Mouse (Mus musculus) heart, adult 2 months (tissue): ENCODE data around the gene Glis3. TPM values are rescaled to one million over a fixed set of nuclear protein-coding genes. Genes with fewer than 3 reads are reported as not detected.

Experiments used
- DNase-seq, 2 experiments: peaks; one replicate each; pipeline ENCODE4 v3.0.0; 2021
- H3K27ac ChIP-seq: fragments of 200-600 bp; 2 replicates; pipeline ENCODE4 v1.8.1; 2022
- H3K27me3 ChIP-seq: fragments of 200-500 bp; 2 replicates; pipeline ENCODE4 v1.6.1; 2012; ENCODE audit warnings: mild to moderate bottlenecking, low read length, inconsistent platforms, mixed read lengths; ENCODE audit not compliant: control insufficient read depth, insufficient read depth
- H3K36me3 ChIP-seq: fragments of 200-500 bp; 2 replicates; pipeline ENCODE4 v1.6.1; 2012; ENCODE audit warnings: low read length, inconsistent platforms; ENCODE audit not compliant: control insufficient read depth, insufficient read depth
- H3K4me1 ChIP-seq: fragments of 200-500 bp; 2 replicates; pipeline ENCODE4 v1.6.1; 2011; ENCODE audit warnings: low read length; ENCODE audit not compliant: control insufficient read depth, insufficient read depth
- H3K4me3 ChIP-seq: fragments of 200-600 bp; 2 replicates; pipeline ENCODE4 v1.8.1; 2022
- H3K79me2 ChIP-seq: fragments of 200-500 bp; replicated peaks from 2 replicates; pipeline ENCODE4 v1.6.1; 2012; ENCODE audit warnings: mild to moderate bottlenecking, inconsistent platforms, low read length, moderate library complexity, mixed read lengths; ENCODE audit not compliant: control insufficient read depth, insufficient read depth
- H3K9ac ChIP-seq: fragments of 200-500 bp; 2 replicates; pipeline ENCODE4 v1.6.1; 2012; ENCODE audit warnings: low read depth, mild to moderate bottlenecking, control low read depth, inconsistent platforms, low read length, mixed read lengths
- CTCF ChIP-seq: fragments of 200-600 bp; IDR thresholded peaks from 2 replicates; pipeline ENCODE4 v1.8.1; 2022; ENCODE audit warnings: antibody characterized with exemption, mild to moderate bottlenecking, moderate library complexity
- EP300 ChIP-seq: fragments of 200-500 bp; IDR thresholded peaks from 2 replicates; pipeline ENCODE4 v1.6.1; 2011; ENCODE audit warnings: low read depth, low read length, control low read depth; ENCODE audit not compliant: insufficient read depth
- POLR2A ChIP-seq: fragments of 200-500 bp; IDR thresholded peaks from 2 replicates; pipeline ENCODE4 v1.6.1; 2011; ENCODE audit warnings: mild to moderate bottlenecking, low read depth, low read length, control low read depth; ENCODE audit not compliant: insufficient read depth
- WGBS: fragments of 180-500 bp; shearing (Covaris S2); methylation state at CpG from one replicate; pipeline ENCODE4 v1.1.7; 2018; 5-methylcytosine and 5-hydroxymethylcytosine counted together
- intact Hi-C: fragments of 180-260 bp; cut with DNase I; formaldehyde crosslinking; loops from one replicate; pipeline ENCODE4 v1.15.1; 2025
- polyA plus RNA-seq: library from polyadenylated mRNA; depleted of rRNA; stranded (reverse); fragments of >200 nt; gene quantifications from 2 replicates; pipeline ENCODE4 v1.2.3, GENCODE M21; 2012
- total RNA-seq, 2 experiments: library from RNA; stranded (reverse); gene quantifications; 2 replicates each; pipeline ENCODE4 v1.2.3; 2021

Glis3 gene
- total and polyA plus RNA-seq, 3 experiments = 0.55 to 1.3 (median 1.1) TPM

DNA sequence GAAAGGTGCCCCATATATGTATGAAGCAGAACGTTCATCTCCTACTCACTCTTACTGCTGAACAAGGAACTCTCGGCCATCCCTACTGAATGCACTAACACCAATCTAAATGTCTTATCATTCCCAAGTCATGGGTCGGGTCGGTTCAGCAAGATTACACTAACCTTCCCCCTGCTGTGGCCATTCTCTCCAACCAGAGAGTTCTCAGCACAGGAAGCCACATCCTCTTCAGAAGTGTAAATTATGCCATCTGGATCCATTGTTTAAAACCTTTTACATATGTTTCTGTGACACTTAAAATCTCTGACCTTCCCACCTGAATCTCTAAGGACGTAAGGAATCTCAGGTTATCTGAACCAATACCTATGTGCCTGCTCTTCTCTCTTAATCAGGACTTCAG lies 29.0 kb downstream of the Glis3 start:
- Histone ChIP-seq H3K9ac (no peak overlapping the region), H3K36me3 (no peaks in the 10 kb centered on the region), H3K27ac (no peak overlapping the region), H3K79me2 (no peaks in the 10 kb centered on the region), H3K27me3 (no peaks in the 10 kb centered on the region), H3K4me3 (no peak overlapping the region), H3K4me1 (no peaks in the 10 kb centered on the region)
- 74% methylated on average over 5 of the region's 5 CpGs for WGBS
- TF ChIP-seq POLR2A (no peak), CTCF (no peak), EP300 (no peak)
- intact Hi-C loops = no loop called here
- no peak for DNase-seq

GRCm38 (mm10) chr19:28649489-28649888 lies 30.4 kb downstream of the Glis3 start:
- 73% methylated on average over 5 of the region's 5 CpGs for WGBS
- no peak overlapping the region for H3K4me3 ChIP-seq
- H3K27ac ChIP-seq = no peak overlapping the region
- no peak for DNase-seq
- intact Hi-C loops = no loop called here
- TF ChIP-seq POLR2A = no peak
- TF ChIP-seq CTCF = no peak
- no peak for TF ChIP-seq EP300
- no peaks in the 10 kb centered on the region for H3K4me1 ChIP-seq
- no peaks in the 10 kb centered on the region for H3K79me2 ChIP-seq
- no peaks in the 10 kb centered on the region for H3K36me3 ChIP-seq
- no peak overlapping the region for H3K9ac ChIP-seq
- H3K27me3 ChIP-seq = no peaks in the 10 kb centered on the region

GRCm38 (mm10) chr19:28648881-28649280 lies 31.0 kb downstream of the Glis3 start:
- H3K27me3 ChIP-seq = no peaks in the 10 kb centered on the region
- H3K9ac ChIP-seq = no peak overlapping the region
- H3K36me3 ChIP-seq = no peaks in the 10 kb centered on the region
- no peaks in the 10 kb centered on the region for H3K79me2 ChIP-seq
- DNase-seq = no peak
- intact Hi-C loops = no loop called here
- H3K4me1 ChIP-seq = no peaks in the 10 kb centered on the region
- no peak overlapping the region for H3K4me3 ChIP-seq
- TF ChIP-seq EP300 (no peak), POLR2A (no peak), CTCF (no peak)
- no peak overlapping the region for H3K27ac ChIP-seq
- WGBS = 71% methylated on average over 4 of the region's 4 CpGs

GRCm38 (mm10) chr19:28647424-28647823 lies 32.5 kb downstream of the Glis3 start:
- Histone ChIP-seq H3K27ac (no peak overlapping the region), H3K4me1 (no peaks in the 10 kb centered on the region), H3K27me3 (no peaks in the 10 kb centered on the region), H3K9ac (no peak overlapping the region), H3K36me3 (no peaks in the 10 kb centered on the region), H3K79me2 (no peaks in the 10 kb centered on the region), H3K4me3 (no peak overlapping the region)
- TF ChIP-seq CTCF (no peak), POLR2A (no peak), EP300 (no peak)
- DNase-seq = no peak
- 87% methylated on average over 6 of the region's 6 CpGs for WGBS
- intact Hi-C loops = no loop called here

- WGBS = 57% methylated on average over 4 of the region's 4 CpGs
These were observed 33.6 kb downstream of the Glis3 start for GRCm38 (mm10) chr19:28646286-28646685.

DNA sequence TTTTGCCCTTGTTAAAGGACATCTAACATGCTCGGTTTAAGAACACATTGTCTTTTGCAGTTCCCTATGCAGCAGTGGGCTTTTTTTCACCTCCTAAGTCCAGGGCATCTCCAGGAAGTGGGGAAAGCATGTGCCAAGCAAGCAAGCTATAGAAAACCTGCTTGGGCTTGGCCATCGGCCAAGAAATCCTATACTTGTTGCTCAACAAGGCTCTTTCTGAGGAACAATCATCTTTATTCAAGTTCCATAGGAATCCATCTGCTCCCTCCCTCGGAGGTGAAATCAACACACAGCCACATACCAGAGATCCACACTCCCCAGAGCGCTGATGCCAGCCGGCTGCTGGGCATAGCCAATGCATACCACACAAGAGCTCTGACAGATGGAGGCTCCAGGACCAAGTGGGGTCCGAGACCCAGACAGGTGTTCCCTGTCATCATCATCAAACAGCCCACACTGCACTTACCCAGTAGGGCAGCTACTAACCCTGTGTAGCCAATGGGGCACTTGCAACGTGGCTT lies 39.0 kb downstream of the Glis3 start:
- Histone ChIP-seq H3K27ac (no peak overlapping the region), H3K27me3 (no peaks in the 10 kb centered on the region), H3K36me3 (no peaks in the 10 kb centered on the region), H3K4me3 (no peak overlapping the region), H3K9ac (no peak overlapping the region), H3K79me2 (no peaks in the 10 kb centered on the region), H3K4me1 (no peaks in the 10 kb centered on the region)
- WGBS = 57% methylated on average over 7 of the region's 7 CpGs
- intact Hi-C loops = no loop called here
- no peak for DNase-seq
- TF ChIP-seq CTCF = no peak
- TF ChIP-seq POLR2A = no peak
- TF ChIP-seq EP300 = no peak

More at GRCm38 (mm10) chr19:28646286-28646685, 33.6 kb downstream of the Glis3 start:
- Histone ChIP-seq H3K4me1 (no peaks in the 10 kb centered on the region), H3K79me2 (no peaks in the 10 kb centered on the region), H3K27ac (no peak overlapping the region), H3K9ac (no peak overlapping the region), H3K27me3 (no peaks in the 10 kb centered on the region), H3K36me3 (no peaks in the 10 kb centered on the region), H3K4me3 (no peak overlapping the region)
- TF ChIP-seq CTCF (no peak), POLR2A (no peak), EP300 (no peak)
- no peak for DNase-seq
- intact Hi-C loops = no loop called here
